Mouse (Mus musculus) naive thymus-derived CD4-positive, alpha-beta T cell, adult 2 months (primary cell): ENCODE measurements around the gene Unc93a.
"Not testable (repeated sequence)": the region's sequence is repeated elsewhere in the genome, so short reads cannot be mapped to it uniquely, and the experiment has no call there.

ENCODE experiments used
- DNase-seq: peaks from one replicate; pipeline ENCODE4 v3.0.0-alpha.2; 2011; ENCODE audit warnings: low read depth

The Unc93a gene

DNA sequence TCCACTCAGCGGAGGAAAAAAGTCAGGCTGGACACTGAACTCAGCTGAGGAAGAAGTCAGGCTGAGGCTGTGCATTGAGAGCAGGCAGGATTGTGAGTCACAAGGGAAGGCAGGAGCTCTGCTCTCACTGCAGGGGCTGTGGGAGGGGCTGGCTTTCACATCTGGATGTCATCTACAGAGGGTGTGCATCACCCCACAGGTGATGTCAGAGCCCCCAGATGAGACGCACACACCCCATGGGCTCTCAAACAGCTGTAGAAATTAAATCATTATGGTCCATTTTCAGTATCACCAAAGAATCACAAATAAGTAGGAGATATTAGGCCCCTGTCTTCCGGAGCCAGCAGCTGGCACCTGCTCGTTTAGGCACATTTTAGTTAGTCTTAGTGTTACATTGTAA lies at the start of gene Unc93a:
Unc93a (minus strand) TSS at position 101 of the 400 bp plus-strand sequence.
- DNase-seq: not testable (repeated sequence)

DNA sequence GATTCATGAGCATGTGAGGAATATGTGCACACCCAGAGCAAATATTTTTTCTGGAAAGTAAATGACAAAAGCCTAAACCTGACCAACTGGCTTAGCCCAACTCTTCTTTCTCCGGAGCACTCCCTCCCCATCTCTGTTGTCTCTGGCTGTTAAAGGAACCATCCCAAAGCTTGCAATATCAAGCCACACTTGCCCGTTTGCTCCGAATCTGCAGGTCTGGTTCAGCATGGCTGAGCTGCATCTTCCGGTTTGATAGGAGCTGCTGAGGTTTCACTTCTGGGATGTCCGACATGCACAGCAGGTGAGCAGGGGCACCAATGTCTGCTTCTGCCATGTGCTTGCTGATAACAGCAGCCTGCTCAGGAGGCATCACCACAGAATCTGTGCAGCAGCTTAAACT lies 48.9 kb upstream of the Unc93a start:
- DNase-seq: not testable (repeated sequence)

DNA sequence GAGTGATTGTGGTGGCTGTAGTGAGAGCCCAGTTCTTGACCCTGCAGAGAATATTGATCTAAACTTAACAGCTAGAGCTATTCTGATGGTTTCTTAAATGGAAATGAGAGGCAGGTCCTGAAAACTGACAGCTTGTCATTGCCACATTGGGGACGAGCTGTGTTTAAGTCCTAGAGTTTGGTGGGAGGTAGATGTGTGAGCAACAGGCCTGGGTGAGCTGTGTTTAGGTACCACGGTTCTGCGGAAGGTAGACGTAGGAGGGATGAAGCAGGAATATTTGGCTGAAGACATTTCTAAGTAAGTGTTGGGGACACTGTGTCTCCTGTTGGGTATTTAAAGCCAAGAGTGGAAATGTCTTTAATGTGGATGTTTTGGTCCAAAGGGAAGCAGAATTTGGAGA lies 47.4 kb upstream of the Unc93a start:
- not testable (repeated sequence) for DNase-seq

DNA sequence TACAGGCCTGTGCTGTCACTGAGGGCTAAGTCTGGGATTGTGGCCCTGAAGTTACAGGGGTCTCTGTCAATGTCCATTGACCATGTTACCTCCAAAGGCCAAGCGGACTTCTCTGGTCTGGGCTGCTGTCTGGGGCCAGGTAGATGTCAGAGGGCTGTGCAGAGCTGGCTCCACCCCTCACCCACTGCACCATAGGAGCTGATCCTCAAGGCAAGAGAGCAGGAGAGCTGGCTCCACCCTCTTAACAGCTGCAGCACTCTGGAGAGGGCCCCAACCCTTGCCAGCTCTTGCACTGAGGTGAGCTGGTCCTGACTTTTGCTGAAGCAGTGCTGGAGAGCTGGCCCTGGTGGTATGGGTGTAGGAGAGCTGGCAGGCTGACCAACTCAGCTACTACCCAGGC lies 46.2 kb upstream of the Unc93a start:
- not testable (repeated sequence) for DNase-seq

DNA sequence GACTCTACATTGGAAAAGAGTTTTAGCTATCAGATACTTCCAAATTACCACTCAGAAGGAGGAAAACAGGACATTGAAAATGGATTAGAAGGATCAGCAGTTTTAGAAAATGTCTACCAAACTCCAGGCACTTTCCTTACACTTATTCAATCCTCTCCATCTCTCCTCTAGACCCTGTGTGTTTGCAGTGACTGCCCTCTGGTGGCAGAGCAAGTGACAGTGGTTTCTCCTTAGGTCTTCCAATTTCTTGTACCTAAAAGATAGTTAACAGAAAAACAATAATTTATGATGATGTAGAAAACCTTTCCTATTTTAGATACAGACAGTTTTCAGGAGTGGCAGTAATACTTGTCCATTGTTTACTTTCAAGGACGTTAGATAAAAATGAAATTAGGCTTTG lies 44.0 kb upstream of the Unc93a start:
- DNase-seq: not testable (repeated sequence)

DNA sequence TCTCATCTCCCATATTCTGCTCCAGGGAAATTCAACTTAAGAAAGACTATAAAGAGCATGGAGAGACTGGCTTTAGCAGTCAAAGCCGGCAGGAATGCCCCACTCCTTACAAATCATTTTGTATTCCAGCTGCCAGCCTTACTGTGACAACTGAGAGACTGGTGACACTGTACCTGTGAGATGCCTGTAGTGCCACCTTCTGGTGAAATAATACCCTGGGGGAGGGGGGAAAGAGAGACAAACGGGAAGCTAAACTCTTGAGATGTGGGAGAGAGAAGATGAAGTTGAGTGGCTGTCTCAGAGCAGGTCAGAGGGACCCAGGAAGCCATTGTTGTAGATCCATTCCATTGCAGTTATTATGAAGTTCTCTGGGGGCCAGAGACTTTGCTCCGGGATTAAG lies 42.4 kb upstream of the Unc93a start:
- not testable (repeated sequence) for DNase-seq

DNA sequence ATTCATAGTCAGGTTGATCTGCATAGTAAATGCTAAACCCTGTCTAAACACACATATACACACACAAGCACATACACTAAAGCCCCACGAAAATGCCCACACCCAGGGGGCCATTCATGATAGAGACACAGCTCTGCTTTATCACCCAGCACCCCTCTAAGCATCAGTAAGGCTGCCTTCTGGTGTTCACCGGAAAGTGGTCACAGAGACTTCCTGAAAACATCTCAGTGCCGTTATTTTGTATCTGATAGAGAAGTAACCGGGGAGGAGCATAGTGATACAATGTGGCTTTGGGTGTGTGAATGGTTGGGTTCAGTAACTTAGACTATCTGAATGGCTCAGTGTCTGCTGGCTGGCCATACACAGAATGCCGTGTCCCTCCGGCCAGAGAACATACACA lies 42.0 kb upstream of the Unc93a start:
- DNase-seq: not testable (repeated sequence)

DNA sequence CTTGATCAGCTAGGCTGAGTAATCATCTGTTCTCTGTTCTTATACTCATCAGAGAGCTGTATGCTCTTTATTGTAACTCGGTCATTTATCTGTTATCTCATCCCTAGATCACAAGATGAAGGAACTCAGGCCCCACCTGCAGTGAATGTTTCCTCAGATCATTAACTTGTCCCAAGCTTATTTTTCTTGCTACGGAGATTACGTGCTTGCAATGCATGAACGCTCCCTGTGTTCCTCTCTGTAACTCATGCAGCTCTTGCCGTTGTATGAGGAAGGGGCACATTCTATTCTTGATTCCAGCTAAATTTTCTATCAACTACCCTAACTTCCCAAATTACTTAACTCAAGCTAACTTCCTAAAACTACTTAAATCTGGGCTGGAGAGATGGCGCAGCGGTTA lies 14.5 kb upstream of the Unc93a start:
- not testable (repeated sequence) for DNase-seq

DNA sequence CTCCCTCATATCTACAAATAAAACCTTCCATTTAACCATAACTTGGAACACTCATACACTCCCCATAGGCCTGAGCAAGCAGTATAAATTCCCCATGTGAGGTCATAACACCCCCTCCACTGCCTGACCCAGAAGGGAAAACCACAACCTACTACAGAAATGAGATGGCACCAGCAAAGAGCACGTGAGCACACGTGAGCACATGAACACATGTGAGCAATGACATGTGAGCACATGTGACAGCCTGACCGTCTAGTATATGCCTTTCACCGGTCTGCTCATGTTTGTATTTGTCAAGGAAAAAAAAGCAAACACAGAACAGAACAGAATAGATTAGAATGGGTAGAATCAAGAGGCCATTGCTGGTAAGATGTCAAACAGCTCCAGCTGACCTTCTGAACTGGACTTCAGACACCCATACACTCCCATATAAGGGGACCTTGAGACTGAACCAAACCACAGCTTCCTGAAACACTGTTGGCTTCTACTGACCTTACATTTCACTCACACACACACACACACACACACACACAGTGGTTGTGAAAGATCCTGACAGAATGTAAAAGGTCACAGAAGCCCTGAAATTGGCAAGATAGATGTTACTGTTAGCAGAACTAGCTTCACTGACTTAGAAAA lies 13.1 kb upstream of the Unc93a start:
- not testable (repeated sequence) for DNase-seq

DNA sequence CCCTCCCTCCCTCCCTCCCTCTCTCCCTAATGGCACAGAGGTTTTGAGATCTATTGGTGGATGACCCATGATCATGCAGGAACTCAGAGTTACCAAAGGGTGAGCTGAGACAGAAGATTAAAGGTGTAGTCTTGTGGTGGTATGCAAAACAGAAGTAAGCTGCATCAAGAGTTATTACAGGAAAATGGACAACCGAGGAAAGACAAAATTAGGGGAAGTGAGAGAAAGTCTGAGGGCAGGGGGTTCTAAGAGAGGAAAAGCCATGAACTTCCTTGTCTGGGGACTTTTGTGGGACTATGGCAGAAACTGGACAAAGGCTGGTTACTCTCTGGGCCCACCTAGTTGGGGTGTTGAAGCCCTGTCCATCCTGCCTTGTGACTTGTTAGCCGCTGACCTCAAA lies 11.1 kb upstream of the Unc93a start:
- DNase-seq: not testable (repeated sequence)

DNA sequence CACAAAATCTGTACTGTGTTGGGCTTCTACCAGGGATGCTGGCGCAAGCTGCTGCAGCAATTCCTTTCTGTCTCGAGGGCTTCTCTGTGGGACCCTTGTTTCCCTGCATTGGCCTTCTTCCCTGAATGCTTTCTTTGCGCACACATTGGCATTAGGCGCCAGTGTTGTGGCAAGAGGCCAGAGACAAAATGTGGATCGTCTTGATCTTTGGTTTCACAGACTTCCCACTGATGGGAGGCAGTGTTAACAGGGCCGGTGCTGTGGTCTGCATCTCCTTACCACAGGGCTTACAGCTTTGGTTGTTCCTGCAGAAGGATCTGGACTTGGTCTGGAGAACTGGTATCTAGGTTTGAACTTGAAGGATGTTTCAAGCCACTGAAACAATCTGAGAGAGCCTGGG lies 3.7 kb upstream of the Unc93a start:
- DNase-seq: not testable (repeated sequence)

DNA sequence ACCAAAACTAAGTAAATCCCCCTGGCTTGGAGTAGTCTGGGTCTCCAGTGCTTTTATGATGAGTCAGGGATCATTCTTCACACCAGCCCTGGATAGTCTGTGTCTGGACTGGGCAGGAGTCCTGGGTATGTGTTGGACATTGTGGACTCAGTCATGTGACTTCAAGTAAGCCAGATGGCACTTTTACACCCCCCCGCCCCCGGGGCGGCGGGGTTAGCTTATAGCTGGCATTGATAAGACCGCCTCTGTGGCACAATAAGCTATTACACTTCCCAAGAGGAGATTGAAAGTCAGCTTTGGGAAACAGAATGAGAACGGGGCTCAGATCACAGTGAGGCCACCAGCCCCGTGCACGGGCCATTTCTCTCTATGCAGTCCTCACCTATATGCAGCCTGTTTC lies 742 bp upstream of the Unc93a start:
- DNase-seq: not testable (repeated sequence)

DNA sequence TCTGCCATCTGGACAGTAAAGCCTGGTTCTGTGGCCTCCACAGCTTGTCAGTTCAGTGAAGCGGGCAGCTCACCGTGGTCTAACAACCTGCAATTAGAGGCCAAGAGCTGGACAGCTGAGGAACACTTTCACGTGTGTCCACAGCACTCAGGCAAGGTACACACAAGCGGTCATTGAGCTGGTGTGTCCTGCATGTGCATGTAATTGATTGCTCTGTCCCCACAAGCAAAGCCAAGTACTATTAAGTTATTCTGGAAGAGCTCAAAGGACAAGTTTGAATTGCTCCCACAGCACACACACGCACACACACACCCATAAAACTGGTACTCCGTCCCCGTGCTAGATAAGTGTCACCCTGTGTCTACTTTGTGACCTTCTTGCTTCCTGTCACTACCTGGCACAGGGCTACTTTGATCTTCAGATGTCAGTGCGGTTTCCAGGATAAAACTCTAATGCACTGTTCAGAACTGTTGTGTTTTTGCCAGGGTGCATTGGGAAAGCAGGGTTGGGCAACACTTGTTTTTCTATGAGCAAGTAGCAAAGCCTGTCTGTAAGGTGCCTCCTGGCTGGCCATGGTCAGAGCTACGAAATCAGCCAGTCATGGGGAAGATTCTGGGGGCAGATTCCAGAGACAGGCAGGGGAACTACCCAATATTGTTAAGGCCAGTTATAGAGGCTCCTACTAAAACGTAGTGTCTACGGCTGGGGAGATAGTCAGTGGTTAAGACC lies 1.7 kb downstream of the Unc93a start:
- not testable (repeated sequence) for DNase-seq

DNA sequence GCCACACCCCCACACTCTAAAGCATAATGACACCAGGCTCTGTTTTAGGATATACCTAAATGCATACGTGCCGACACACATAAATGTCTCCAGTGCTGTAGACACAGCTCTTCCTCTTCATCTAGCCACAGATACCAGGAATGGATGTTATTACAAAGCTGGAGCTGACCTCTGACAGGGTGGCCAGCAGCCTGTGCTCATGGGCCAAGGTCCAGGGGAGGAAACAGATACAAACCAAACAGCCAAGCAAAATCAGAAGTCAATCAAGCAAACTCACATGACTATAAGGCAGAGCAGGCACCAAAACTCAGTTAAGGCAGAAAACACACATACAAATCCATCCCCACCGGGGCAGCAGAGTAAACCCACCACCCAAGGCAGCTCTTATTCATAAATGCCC lies 2.3 kb downstream of the Unc93a start:
- DNase-seq: not testable (repeated sequence)

DNA sequence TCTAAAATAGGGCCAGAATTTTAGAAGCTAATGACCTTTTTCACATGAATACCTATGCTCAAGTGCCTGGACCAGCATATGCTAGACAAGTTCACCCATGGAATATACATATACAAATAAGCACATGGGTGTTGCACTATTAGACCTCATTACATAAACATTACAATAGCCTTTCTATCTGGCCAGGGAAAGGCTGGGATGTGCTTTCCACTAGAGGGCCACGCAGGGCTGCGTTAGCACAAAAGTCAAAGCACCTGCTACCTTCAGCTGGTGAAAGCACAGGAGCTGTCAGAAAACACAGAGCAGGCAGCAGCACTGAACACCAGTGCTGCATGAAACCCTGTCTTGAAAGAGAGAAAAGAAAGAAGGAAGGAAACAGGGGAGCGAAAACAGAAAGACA lies 7.4 kb downstream of the Unc93a start:
- DNase-seq: not testable (repeated sequence)

DNA sequence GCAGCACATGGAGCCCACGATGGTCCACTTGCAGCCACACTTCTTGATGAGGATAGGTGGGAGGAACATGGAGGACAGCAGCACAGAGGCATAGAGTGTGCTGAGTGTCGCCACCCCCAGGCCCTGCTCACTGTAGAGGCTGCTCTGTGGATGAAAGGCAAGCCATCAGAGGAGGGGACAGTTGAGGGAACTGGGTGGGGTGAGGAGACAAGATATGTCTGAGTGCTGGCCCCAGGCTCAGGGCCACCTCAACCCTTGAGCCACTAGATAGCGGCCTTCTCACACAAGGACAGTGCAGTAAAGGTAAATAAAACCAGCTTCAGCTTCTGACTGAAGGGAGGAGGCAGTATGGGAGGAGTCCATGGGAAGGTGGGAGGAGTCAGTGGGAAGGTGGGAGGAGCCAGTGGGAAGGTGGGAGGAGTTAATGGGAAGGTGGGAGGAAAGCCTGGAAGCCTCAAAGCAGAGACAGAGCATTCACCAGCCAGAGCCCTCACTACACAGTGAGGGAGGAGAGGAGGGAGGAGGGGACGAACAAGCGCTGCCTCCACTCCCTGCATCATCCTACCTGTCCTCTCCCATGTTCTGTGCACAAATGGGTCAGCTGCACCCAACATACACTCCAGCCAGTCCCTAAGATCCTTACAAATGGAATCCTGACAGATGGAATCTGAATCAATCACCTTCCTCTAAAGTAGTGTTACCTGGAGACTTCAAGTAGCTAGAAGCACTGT lies 8.1 kb downstream of the Unc93a start:
- DNase-seq: not testable (repeated sequence)

DNA sequence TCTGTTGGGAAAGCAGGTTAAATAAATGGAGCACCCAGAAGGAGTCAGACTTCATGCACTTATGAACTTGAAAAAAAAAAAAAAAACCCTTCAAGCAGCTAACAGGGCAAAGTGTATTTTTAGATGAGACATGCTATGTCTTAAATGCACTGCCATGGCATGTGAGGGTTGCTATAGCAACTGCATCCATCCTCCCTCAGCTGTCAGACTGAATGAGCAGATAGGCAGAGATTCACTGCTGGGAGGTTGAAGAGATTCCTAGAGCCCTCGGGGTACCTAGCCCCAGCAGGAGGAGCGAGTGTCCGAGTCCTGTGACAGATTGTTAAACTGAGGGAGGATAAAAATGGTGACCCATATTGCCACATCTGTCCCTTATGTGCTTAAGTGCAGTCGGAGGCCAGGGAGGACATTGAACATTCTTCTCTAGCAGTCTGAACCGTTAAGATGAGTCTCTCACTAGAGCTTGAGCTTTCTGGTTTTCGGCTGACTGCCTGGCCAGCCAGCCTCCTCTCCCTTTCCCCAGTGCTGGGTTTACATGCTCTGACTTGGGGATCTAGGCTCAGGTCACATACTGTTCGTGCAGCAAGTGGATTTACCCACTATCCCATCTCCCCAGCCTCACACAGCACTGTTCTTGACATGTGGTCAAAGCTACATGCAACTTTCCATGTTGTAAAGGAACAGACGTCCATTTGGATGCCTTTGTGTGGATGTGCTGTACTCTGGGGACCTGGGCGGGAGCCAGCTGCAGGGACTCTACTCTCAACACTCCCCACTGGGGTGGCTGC lies 18.9 kb downstream of the Unc93a start:
- not testable (repeated sequence) for DNase-seq

DNA sequence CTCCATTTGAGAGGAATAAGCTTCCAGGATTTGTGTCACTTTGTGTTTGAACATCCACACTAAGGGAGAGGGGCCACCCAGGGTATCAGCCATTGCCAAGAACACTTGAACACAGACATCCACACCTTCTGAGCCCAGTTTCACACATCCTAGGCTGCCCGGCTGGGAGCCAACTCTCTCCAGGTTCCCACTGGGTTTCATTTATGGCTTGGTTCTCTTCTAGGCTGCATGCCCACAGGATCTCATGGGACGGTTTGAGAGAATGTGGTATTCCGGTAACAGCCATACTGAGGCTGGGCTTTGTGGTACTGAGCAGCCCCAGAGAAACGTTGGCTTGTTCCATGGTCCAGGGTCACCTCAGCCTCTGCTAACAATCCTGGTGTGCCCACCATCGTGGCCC lies 25.0 kb downstream of the Unc93a start:
- not testable (repeated sequence) for DNase-seq

DNA sequence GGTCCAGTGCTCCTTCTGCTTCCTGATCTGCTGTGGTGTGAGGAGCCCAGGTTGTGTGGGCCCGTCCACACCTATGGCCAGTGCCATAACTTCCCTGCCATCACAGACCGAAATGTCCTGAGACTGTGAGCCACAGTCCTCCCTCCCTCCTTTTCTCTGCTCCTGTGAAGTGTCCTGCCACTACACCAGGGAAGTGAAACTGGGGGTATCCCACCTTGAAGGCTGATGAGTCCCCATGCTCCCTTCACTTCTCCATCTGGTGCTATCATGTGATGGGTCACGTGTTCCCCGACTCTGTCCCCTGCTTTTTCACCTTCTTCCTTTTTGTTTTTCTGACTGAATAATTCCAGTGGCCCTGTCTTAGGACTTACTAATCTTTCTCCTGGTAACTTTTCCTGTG lies 38.6 kb downstream of the Unc93a start:
- DNase-seq: not testable (repeated sequence)

DNA sequence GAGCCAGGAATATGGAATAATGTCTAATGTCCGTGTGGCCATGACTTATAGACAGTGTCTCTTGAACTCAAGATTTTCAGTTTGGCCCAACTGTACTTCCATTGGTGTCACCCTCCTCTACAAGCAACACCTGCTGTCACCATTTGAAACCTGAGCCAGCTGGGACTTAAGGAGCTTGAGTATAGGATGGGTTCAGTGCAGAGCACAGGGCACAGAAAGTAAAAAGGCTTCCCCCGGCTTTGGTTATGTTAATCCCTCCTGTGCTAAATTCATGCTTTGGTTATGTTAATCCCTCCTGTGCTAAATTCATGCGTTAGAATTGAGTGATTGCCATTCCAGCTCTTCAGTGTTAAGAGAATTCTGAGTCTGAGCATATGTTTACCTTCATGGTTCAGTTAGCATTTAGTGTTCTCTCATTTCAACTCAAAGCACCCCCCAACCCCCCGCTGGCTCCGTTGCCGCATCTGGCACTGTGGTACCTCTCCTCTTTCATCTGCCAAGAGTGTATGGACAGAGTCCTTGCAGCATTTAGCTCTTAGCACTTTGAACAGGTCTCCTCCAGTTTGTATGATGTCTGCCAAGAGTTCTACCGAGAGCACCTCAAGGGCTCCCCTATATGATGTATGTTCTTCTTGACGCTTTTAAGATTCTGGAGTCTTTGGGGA lies 39.4 kb downstream of the Unc93a start:
- DNase-seq: not testable (repeated sequence)

DNA sequence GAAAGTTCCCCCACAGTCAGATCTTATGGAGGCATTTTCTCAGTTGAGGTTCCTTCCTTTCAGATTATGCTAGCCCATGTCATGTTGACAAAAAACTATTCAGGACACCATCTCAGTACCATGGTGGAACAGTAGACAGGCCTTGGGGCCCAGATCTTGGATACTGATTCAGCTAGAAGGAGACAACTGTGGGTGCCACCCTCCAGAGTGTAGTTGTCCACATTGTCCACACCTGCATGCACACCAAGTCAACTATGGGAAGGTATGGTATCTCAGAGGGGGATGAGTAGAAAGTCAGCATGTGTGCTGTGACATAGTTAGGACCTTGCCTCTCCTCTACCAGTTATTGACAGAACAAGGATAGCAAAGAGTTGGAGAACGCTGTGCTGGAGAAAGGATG lies 40.1 kb downstream of the Unc93a start:
- DNase-seq: not testable (repeated sequence)

DNA sequence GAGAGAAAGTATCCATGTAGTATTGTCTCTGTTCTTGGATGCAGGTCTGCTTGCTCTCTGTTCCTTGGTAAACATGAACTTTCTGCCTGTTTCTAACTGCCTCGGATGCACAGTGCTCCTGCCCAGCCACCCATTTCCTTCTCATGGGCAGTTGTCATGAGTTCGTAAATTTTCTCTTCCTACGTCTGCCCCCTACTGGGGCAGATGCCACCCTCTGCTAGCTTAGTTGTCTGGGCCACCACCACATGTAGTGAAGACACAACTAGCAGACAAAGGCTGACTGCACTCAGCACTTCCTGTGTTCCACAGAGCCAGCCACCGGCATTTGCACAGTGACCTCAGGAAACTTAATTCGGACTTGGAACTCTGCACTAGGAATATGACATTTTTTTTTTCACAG lies 62.4 kb downstream of the Unc93a start:
- DNase-seq: not testable (repeated sequence)
